Mouse (Mus musculus) heart, embryonic 11.5 days (tissue): Measurements from ENCODE around the gene Plekhg1. TPM values are rescaled to one million over a fixed set of nuclear protein-coding genes. Genes with fewer than 3 reads are reported as not detected.

ENCODE experiments used
- ATAC-seq: fragments of 200-750 bp; cut with Nextera tagmentation; replicated peaks from 2 replicates; pipeline ENCODE4 v1.8.0; 2017; ENCODE audit warnings: moderate library complexity; ENCODE audit not compliant: insufficient number of reproducible peaks, low FRiP score, low TSS enrichment
- H3K27ac ChIP-seq: fragments of 300-500 bp; sonication (generic); 2 replicates; pipeline ENCODE4 v1.5.1; 2014; ENCODE audit warnings: mild to moderate bottlenecking, low read depth, low read length
- H3K27me3 ChIP-seq: fragments of 300-500 bp; sonication (generic); 2 replicates; pipeline ENCODE4 v1.6.1; 2014; ENCODE audit warnings: mild to moderate bottlenecking, low read length, mixed read lengths; ENCODE audit not compliant: control insufficient read depth, insufficient read depth
- H3K36me3 ChIP-seq: fragments of 300-500 bp; sonication (generic); 2 replicates; pipeline ENCODE4 v1.6.1; 2014; ENCODE audit warnings: mild to moderate bottlenecking, low read length, moderate library complexity, mixed read lengths; ENCODE audit not compliant: control insufficient read depth, insufficient read depth
- H3K4me1 ChIP-seq: fragments of 300-500 bp; sonication (generic); 2 replicates; pipeline ENCODE4 v1.6.1; 2014; ENCODE audit warnings: low read length; ENCODE audit not compliant: control insufficient read depth, insufficient read depth
- H3K4me2 ChIP-seq: fragments of 300-500 bp; sonication (generic); 2 replicates; pipeline ENCODE4 v1.6.1; 2014; ENCODE audit warnings: mild to moderate bottlenecking, moderate library complexity
- H3K4me3 ChIP-seq: fragments of 300-500 bp; sonication (generic); 2 replicates; pipeline ENCODE4 v1.5.1; 2014; ENCODE audit warnings: low read depth, low read length
- H3K9ac ChIP-seq: fragments of 300-500 bp; sonication (generic); 2 replicates; pipeline ENCODE4 v1.6.1; 2014; ENCODE audit warnings: mild to moderate bottlenecking, low read depth, low read length, moderate library complexity
- H3K9me3 ChIP-seq: fragments of 300-500 bp; sonication (generic); replicated peaks from 2 replicates; pipeline ENCODE4 v1.6.1; 2016; ENCODE audit warnings: low read length; ENCODE audit not compliant: control insufficient read depth
- WGBS: fragments of 180-500 bp; shearing (Covaris S2); extraction: QIAGEN DNeasy Blood & Tissue Kit; methylation state at CpG from one replicate; pipeline ENCODE4 v1.1.7; 2014; ENCODE audit not compliant: insufficient replicate concordance; 5-methylcytosine and 5-hydroxymethylcytosine counted together
- polyA plus RNA-seq: library from polyadenylated mRNA; unstranded; fragments of >200 nt; fragmentation: Nextera tagmentation; extraction: Ambion mirVana; gene quantifications from 2 replicates; pipeline ENCODE4 v1.2.1, GENCODE M21; 2014

Gene Plekhg1
- polyA plus RNA-seq, 1 experiment from 2014 or later, result 6.2 TPM

- Histone ChIP-seq H3K36me3 (no peaks in the 10 kb centered on the region), H3K27ac (no peak overlapping the region), H3K9me3 (no peaks in the 10 kb centered on the region), H3K4me2 (no peak overlapping the region), H3K4me1 (peaks cover 3% of the 10 kb centered on the region), H3K27me3 (no peaks in the 10 kb centered on the region), H3K9ac (no peak overlapping the region), H3K4me3 (no peak overlapping the region)
- no peak for ATAC-seq
- WGBS, result 86% methylated on average over 3 of the region's 3 CpGs
Measured at GRCm38 (mm10) chr10:3793825-3794224, 53.7 kb downstream of the Plekhg1 start.

DNA sequence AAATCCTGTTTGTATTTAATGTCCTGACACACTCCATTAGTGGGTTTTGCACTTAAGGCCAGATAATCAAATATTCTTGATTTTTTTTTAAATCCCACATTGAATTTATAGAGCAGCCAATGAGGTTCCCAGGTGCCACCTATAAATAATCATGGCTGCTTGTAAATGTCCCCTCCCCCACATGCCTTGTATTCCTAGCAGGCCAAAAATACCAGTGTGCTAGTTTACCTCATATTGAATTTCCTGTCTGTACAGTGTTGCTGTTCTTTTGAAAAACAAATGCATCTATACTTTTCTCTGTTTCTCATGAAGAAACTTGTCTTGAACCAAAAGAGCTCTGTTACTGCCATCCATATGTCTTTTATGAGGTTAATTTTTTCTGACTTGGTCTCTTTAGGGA lies 59.3 kb downstream of the Plekhg1 start:
- no peak overlapping the region for H3K9ac ChIP-seq
- ATAC-seq, result no peak
- H3K36me3 ChIP-seq, result no peaks in the 10 kb centered on the region
- no peak overlapping the region for H3K27ac ChIP-seq
- H3K27me3 ChIP-seq, result no peaks in the 10 kb centered on the region
- no peaks in the 10 kb centered on the region for H3K4me1 ChIP-seq
- no peak overlapping the region for H3K4me2 ChIP-seq
- no peaks in the 10 kb centered on the region for H3K9me3 ChIP-seq
- H3K4me3 ChIP-seq, result no peak overlapping the region

DNA sequence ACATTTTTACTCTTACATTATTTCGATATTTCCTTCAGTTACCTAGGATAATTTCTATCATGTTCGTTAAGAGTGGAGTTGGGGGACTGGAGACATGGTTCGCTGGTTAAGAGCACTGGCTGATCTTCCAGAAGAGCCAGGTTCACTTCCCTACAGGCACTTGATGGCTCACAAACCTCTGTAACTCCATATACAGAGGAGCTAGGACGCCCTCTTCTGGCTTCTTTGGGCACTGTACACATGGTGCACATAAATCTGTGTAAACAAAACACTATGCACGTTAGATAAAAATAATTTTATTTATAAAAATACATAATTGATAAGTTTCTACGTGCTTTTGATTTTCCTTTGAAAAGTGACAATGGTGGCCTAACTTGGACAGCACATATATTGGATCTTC lies 61.1 kb downstream of the Plekhg1 start:
- WGBS, result 71% methylated on average over 6 of the region's 6 CpGs
- no peak overlapping the region for H3K4me2 ChIP-seq
- no peak for ATAC-seq

GRCm38 (mm10) chr10:3805334-3805733 lies 65.2 kb downstream of the Plekhg1 start:
- Histone ChIP-seq H3K4me2 (no peak overlapping the region), H3K9me3 (no peaks in the 10 kb centered on the region), H3K9ac (no peak overlapping the region), H3K4me1 (no peaks in the 10 kb centered on the region), H3K36me3 (no peaks in the 10 kb centered on the region), H3K27ac (no peak overlapping the region), H3K4me3 (no peak overlapping the region), H3K27me3 (no peaks in the 10 kb centered on the region)
- 29% methylated on average over 3 of the region's 3 CpGs for WGBS
- no peak for ATAC-seq

More for the DNA sequence above, 61.1 kb downstream of the Plekhg1 start:
- no peaks in the 10 kb centered on the region for H3K4me1 ChIP-seq
- no peaks in the 10 kb centered on the region for H3K36me3 ChIP-seq
- no peak overlapping the region for H3K4me3 ChIP-seq
- H3K27me3 ChIP-seq, result no peaks in the 10 kb centered on the region
- H3K27ac ChIP-seq, result no peak overlapping the region
- no peaks in the 10 kb centered on the region for H3K9me3 ChIP-seq
- H3K9ac ChIP-seq, result no peak overlapping the region

DNA sequence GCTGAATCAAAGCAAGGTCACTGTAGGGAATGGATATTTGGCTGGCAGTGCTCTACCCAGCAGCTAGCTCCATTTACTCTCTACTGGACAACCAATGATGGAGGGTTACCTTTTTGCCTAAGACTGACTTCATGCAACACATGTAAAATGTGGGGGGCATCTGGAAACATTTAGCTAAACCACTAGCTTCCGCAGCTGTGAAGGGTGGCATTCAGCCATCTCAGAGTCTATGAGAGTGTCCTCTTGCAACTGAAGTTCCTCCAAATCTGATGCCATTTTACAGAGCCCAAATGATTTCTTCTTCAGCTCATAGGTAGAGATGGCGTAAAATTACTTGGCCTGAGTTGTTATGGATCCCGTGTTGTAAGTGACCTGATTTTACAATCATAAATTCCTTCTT lies 67.8 kb downstream of the Plekhg1 start:
- Histone ChIP-seq H3K36me3 (no peaks in the 10 kb centered on the region), H3K4me2 (no peak overlapping the region), H3K4me3 (no peak overlapping the region), H3K4me1 (peaks cover 7% of the 10 kb centered on the region; the same call in 1 of the 2 replicates), H3K9me3 (no peaks in the 10 kb centered on the region), H3K9ac (no peak overlapping the region), H3K27me3 (no peaks in the 10 kb centered on the region), H3K27ac (no peak overlapping the region)
- ATAC-seq, result no peak
- 87% methylated on average over 3 of the region's 3 CpGs for WGBS

DNA sequence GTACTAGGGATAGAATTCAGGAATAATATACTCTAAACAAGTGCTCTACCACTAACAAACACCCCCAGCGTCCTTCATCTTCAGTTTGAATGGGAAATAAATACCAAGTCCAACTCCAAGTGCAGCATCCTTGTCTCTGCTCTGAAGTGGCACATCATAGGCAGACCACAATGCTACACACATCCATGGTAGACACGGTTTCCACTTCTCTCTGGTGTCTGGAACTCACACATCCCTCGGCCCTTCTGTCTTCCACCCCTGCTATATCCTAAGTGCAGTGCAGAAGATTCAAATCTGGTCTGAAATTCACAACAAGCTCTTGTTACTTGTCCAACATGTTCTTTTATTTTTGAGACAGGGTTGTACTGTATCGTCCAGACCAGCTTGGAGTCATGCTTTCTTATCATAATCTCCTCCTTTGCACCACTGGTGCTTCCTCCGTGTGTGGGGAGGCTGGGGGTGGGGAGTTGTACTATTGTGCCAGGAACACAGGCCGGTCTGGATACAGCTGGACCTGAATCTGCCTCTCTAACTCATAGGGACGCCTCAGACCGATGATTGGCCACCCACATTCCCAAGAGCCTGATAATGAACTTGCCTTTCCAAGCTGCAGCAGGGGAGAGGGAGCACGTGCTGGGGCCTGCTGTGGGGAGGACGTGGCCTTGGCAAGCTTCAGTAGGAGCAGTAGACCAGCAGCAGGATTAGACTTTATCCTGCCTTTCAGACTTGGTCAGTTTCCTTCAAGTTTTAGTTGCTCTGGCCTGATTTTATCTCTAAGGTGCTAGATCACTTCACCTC lies 70.5 kb downstream of the Plekhg1 start:
- Histone ChIP-seq H3K36me3 (no peaks in the 10 kb centered on the region), H3K27ac (no peak overlapping the region), H3K4me3 (no peak overlapping the region), H3K4me1 (peaks cover 7% of the 10 kb centered on the region; the same call in 1 of the 2 replicates), H3K9ac (no peak overlapping the region), H3K27me3 (no peaks in the 10 kb centered on the region), H3K4me2 (no peak overlapping the region), H3K9me3 (no peaks in the 10 kb centered on the region)
- 38% methylated on average over 10 of the region's 10 CpGs for WGBS
- ATAC-seq, result 0 out of 2 replicates have a peak, but pooled peaks have one; percentile 26

- Histone ChIP-seq H3K36me3 (no peaks in the 10 kb centered on the region), H3K4me3 (no peak overlapping the region), H3K4me2 (no peak overlapping the region), H3K4me1 (no peaks in the 10 kb centered on the region; the same call in 1 of the 2 replicates), H3K9me3 (no peaks in the 10 kb centered on the region), H3K9ac (no peak overlapping the region), H3K27me3 (no peaks in the 10 kb centered on the region), H3K27ac (no peak overlapping the region)
- ATAC-seq, result no peak
- 64% methylated on average over 5 of the region's 5 CpGs for WGBS
Measured at GRCm38 (mm10) chr10:3818940-3819701, 79.0 kb downstream of the Plekhg1 start.

DNA sequence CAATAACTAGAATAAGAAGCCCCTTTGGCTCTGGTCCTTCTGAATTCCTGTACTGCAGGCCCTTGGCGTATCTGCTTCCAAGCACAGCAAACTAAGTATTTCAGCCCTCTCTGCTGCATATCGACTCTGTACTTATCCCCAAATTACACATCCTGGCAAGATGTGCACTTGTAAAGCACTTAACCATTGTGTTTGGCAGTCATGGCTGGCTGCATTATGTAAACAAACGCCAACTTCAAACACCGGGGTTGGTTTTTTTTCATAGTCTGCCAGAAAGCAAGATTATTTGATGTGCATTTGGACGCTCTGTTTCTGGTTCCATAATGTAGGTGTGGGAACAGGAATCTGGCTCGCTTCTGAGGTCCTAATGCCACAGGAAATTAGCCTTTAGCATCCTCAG lies 83.7 kb downstream of the Plekhg1 start:
- H3K27ac ChIP-seq, result no peak overlapping the region
- no peak overlapping the region for H3K9ac ChIP-seq
- H3K4me2 ChIP-seq, result no peak overlapping the region
- no peak for ATAC-seq
- 72% methylated on average over 6 of the region's 6 CpGs for WGBS
- H3K4me1 ChIP-seq, result no peaks in the 10 kb centered on the region; the same call in 1 of the 2 replicates
- no peaks in the 10 kb centered on the region for H3K36me3 ChIP-seq
- H3K9me3 ChIP-seq, result no peaks in the 10 kb centered on the region
- H3K4me3 ChIP-seq, result no peak overlapping the region
- H3K27me3 ChIP-seq, result no peaks in the 10 kb centered on the region
